Mouse (Mus musculus) hindbrain, embryonic 10.5 days (tissue): ENCODE results near the gene Itpkb. TPM values are rescaled to one million over a fixed set of nuclear protein-coding genes. Genes with fewer than 3 reads are reported as not detected.
"Not testable (repeated sequence)": the region's sequence is repeated elsewhere in the genome, so short reads cannot be mapped to it uniquely, and the experiment has no call there.

ENCODE experiments used
- DNase-seq: peaks from one replicate; pipeline ENCODE4 v3.0.0-alpha.2; 2017; ENCODE audit warnings: low spot score
- H3K27ac ChIP-seq: fragments of 300-500 bp; sonication (generic); 2 replicates; pipeline ENCODE4 v1.5.1; 2016; ENCODE audit warnings: mild to moderate bottlenecking, moderate library complexity
- H3K27me3 ChIP-seq: fragments of 300-500 bp; sonication (generic); 2 replicates; pipeline ENCODE4 v1.6.1; 2016; ENCODE audit warnings: mild to moderate bottlenecking; ENCODE audit not compliant: poor library complexity, insufficient read depth, severe bottlenecking
- H3K36me3 ChIP-seq: fragments of 300-500 bp; sonication (generic); 2 replicates; pipeline ENCODE4 v1.6.1; 2016; ENCODE audit warnings: mild to moderate bottlenecking, moderate library complexity
- H3K4me1 ChIP-seq: fragments of 300-500 bp; sonication (generic); replicated peaks from 2 replicates; pipeline ENCODE4 v1.6.1; 2016; ENCODE audit warnings: mild to moderate bottlenecking
- H3K4me3 ChIP-seq: fragments of 300-500 bp; sonication (generic); 2 replicates; pipeline ENCODE4 v1.5.1; 2016; ENCODE audit warnings: mild to moderate bottlenecking, moderate library complexity
- H3K9me3 ChIP-seq: fragments of 300-500 bp; sonication (generic); 2 replicates; pipeline ENCODE4 v1.6.1; 2016; ENCODE audit warnings: mild to moderate bottlenecking, moderate library complexity
- WGBS: fragments of 180-500 bp; shearing (Covaris S2); methylation state at CpG from one replicate; pipeline ENCODE4 v1.1.7; 2016; 5-methylcytosine and 5-hydroxymethylcytosine counted together
- polyA plus RNA-seq: library from polyadenylated mRNA; unstranded; fragments of >200 nt; fragmentation: Nextera tagmentation; extraction: Ambion mirVana; gene quantifications from 2 replicates; pipeline ENCODE4 v1.2.1, GENCODE M21; 2016

Gene Itpkb
- polyA plus RNA-seq, 1 experiment from 2014 or later = 4.2 TPM

DNA sequence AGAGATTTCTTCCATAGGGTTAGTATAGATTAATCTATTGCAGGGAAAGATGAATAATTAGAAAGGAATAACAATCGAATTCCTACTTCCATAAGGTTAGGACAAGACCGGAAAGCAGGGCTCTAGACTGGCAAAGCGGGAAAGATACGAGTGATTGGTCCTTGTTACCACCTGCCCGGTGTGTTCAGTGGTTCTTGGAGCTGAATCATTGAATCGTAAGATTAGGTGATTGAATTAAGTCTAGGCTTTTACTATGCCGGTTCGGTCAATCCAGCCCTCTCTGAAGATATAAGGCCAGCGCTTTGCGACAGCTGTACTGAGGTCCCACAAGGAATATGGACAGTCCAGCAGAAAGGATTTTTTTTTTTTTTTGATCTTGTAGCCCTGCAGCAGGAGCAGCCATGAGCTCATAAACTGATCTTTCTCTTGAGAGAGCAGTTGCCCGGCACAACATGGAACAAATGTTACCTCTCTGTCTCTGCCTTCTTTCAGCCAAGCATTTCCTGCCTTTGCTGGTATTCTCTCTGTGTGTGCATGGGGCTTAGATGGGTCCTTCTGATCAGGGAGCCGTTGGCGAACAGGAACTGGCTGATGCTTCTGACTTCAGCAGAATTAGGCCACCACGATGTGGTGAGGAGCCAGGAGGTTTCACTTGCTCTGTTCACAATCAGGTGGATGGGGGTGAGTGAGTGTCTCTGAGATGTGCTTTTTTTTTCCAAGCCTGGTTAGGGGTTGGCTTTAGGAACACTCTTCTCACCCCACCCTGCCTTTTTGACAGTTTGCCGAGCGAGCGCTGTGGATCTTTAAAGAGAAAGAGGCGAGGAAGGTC lies 35.9 kb downstream of the Itpkb start:
- no peak for DNase-seq
- Histone ChIP-seq H3K27ac (peak overlapping the region; percentile 84; the same call in 1 of the 2 replicates), H3K36me3 (no peaks in the 10 kb centered on the region), H3K4me1 (peaks cover 59% of the 10 kb centered on the region), H3K4me3 (peak overlapping the region; percentile 54; the same call in 1 of the 2 replicates), H3K9me3 (no peaks in the 10 kb centered on the region), H3K27me3 (peaks cover 6% of the 10 kb centered on the region; the same call in 1 of the 2 replicates)
- WGBS = 81% methylated on average over 18 of the region's 18 CpGs

DNA sequence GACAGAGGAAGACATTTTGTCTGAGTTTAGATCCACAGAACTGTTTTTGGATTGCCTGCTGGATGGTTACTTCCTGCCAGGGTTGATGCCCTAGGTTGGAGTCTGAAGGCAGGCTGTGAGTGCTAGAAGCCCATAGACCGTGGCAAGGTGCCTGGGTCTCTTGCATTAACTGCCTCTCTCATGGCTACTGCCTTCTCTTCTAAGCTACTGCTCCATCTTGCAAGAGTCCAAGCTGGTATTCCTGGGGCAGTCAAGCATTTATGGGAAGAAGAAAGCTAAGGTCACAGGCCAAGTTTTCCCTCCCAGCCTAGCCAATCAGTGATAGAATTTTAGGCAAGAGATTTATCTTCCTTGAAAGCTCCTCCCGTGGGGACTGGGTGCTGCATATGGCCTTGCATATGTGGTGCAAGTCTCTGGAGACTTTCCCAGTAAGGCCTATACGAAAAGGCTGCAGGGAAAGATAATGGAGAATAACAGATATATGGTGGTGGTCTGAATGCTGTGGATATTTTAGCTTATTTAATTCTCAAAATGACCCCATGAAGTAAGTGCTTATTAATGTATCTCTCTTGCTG lies 36.8 kb downstream of the Itpkb start:
- 71% methylated on average over 3 of the region's 3 CpGs for WGBS

DNA sequence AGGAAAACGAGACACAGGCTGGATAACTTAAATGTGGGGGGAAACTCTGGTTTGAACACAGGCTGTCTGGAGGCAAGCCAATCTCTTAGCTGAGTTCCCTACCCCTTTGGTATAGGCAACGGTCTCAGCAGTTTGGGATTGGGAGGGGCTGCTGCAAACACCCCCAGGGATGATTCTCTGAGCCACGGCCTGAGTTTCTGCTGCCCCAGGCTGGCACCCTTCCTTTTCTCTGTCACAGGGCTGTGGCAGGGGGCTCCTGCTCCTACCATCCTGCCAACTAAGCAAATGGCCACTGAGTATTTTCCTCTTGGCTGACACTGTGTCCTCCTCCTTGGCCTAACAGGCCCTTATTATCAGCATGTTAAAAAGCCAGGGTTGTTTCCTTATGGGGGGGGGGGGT lies 37.3 kb downstream of the Itpkb start:
- H3K4me3 ChIP-seq = no peak overlapping the region
- H3K27me3 ChIP-seq = peaks cover 6% of the 10 kb centered on the region; the same call in 1 of the 2 replicates
- H3K9me3 ChIP-seq = no peaks in the 10 kb centered on the region
- H3K27ac ChIP-seq = peak overlapping the region; percentile 54
- H3K36me3 ChIP-seq = no peaks in the 10 kb centered on the region
- 78% methylated on average over 3 of the region's 3 CpGs for WGBS
- no peak for DNase-seq
- H3K4me1 ChIP-seq = peaks cover 59% of the 10 kb centered on the region

More for the DNA sequence above, 36.8 kb downstream of the Itpkb start:
- no peak for DNase-seq
- peaks cover 6% of the 10 kb centered on the region; the same call in 1 of the 2 replicates for H3K27me3 ChIP-seq
- H3K4me3 ChIP-seq = no peak overlapping the region
- H3K27ac ChIP-seq = peak overlapping the region; percentile 56; the same call in 1 of the 2 replicates
- H3K36me3 ChIP-seq = no peaks in the 10 kb centered on the region
- peaks cover 59% of the 10 kb centered on the region for H3K4me1 ChIP-seq
- no peaks in the 10 kb centered on the region for H3K9me3 ChIP-seq

DNA sequence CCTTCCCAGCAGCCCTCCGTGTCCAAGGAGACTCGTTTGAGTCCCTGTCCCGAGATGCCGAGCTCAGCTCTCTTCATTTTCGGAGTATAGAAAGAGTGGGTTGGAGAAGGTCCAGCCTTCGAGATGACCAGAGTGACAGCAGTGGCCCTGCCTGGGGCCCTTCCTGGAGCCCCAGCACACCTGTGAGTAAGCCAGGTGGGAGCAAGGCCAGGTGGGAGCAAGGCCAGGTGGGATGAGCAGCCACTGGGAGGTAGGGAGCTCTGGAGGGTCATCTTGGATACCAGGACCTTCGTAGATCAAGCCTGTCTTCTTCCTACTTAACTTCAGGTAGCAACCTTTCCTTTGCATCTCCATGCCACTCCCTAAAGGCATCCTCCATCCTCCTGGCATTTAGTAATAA lies 37.8 kb downstream of the Itpkb start:
- Histone ChIP-seq H3K9me3 (no peaks in the 10 kb centered on the region), H3K4me3 (no peak overlapping the region), H3K36me3 (no peaks in the 10 kb centered on the region), H3K4me1 (peaks cover 59% of the 10 kb centered on the region), H3K27ac (peak overlapping the region; percentile 54), H3K27me3 (peaks cover 6% of the 10 kb centered on the region; the same call in 1 of the 2 replicates)
- WGBS = 83% methylated on average over 7 of the region's 7 CpGs
- DNase-seq = no peak

DNA sequence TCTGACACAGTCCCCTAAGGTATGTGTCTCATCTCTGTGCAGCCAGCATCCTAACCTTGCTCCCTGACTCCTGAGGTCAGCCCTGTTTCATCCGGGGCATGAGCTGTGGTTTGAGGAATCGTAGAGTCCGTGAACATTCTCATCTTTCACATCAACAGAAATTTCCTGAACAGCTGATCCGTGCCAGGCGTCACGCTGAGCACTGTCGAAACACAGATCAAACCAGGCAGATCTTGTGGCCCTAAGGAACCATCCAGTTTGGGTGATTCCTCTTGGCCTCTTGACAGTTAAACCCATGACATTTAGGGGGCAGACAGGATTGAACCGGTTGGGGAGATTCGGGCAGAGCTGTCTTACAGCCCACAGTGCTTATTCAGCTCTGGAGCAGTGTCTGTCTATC lies 38.4 kb downstream of the Itpkb start:
- H3K9me3 ChIP-seq = no peaks in the 10 kb centered on the region
- H3K4me3 ChIP-seq = no peak overlapping the region
- H3K27ac ChIP-seq = no peak overlapping the region
- no peaks in the 10 kb centered on the region for H3K36me3 ChIP-seq
- peaks cover 6% of the 10 kb centered on the region; the same call in 1 of the 2 replicates for H3K27me3 ChIP-seq
- WGBS = 75% methylated on average over 9 of the region's 9 CpGs
- H3K4me1 ChIP-seq = peaks cover 59% of the 10 kb centered on the region
- DNase-seq = no peak

- 79% methylated on average over 10 of the region's 10 CpGs for WGBS
- H3K27me3 ChIP-seq = peaks cover 6% of the 10 kb centered on the region; the same call in 1 of the 2 replicates
These were observed 40.8 kb downstream of the Itpkb start for GRCm38 (mm10) chr1:180370858-180371652.

DNA sequence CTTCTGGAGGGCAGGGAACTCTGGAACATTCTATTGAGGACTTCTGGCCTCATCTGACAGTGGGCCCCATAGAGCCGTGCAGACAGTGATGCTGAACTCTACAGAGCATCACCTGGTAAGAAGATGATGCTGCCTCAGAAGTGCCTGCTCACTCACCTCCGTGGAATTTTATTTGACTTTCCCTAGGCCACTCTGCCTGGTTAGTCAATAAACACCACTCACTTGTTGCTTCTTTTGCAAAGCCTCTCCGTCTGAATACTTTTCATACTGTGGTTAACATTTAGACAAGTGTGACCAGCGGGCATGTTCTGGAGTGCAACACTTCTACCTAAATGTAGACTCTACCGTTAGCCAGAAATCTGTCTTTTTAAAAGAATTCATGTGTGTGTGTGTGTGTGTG lies 42.0 kb downstream of the Itpkb start:
- not testable (repeated sequence) for H3K36me3 ChIP-seq, H3K9me3 ChIP-seq, H3K27me3 ChIP-seq, DNase-seq, H3K27ac ChIP-seq, H3K4me3 ChIP-seq
- H3K4me1 ChIP-seq = peaks cover 27% of the 10 kb centered on the region
- WGBS = 92% methylated on average over 5 of the region's 5 CpGs

More at GRCm38 (mm10) chr1:180370858-180371652, 40.8 kb downstream of the Itpkb start:
- no peaks in the 10 kb centered on the region for H3K9me3 ChIP-seq
- DNase-seq = no peak
- H3K4me3 ChIP-seq = no peak overlapping the region
- no peaks in the 10 kb centered on the region for H3K36me3 ChIP-seq
- H3K27ac ChIP-seq = no peak overlapping the region
- peaks cover 39% of the 10 kb centered on the region for H3K4me1 ChIP-seq

DNA sequence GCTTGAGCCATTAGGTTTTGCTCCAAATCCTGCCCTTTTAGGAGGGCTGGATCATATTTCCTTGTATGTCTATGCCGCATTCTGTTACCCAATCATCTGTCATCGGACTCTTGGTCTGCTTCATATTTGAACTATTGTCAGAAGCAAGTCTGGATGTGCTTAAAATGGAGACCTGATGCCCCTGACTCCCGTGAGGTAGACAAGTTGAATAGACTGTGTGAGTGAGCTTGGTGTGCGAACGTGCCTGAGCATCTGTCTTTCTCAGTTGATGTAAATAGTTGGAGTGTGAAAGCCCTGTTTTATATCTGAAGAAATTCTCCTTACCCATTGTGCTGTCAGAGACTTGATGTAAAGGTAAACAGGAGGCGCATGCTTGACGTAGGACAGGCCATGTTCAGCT lies 46.3 kb downstream of the Itpkb start:
- Histone ChIP-seq H3K36me3 (no peaks in the 10 kb centered on the region), H3K27ac (no peak overlapping the region), H3K27me3 (no peaks in the 10 kb centered on the region), H3K9me3 (no peaks in the 10 kb centered on the region), H3K4me3 (no peak overlapping the region), H3K4me1 (0 out of 2 replicates have a peak, but pooled peaks cover 3% of the 10 kb centered on the region)
- no peak for DNase-seq
- WGBS = 79% methylated on average over 7 of the region's 7 CpGs

GRCm38 (mm10) chr1:180379559-180379958 lies 49.3 kb downstream of the Itpkb start:
- no peak overlapping the region for H3K27ac ChIP-seq
- no peak overlapping the region for H3K4me3 ChIP-seq
- H3K4me1 ChIP-seq = peaks cover 14% of the 10 kb centered on the region
- 79% methylated on average over 3 of the region's 3 CpGs for WGBS
- H3K36me3 ChIP-seq = no peaks in the 10 kb centered on the region
- no peaks in the 10 kb centered on the region for H3K9me3 ChIP-seq
- no peak for DNase-seq
- no peaks in the 10 kb centered on the region for H3K27me3 ChIP-seq

DNA sequence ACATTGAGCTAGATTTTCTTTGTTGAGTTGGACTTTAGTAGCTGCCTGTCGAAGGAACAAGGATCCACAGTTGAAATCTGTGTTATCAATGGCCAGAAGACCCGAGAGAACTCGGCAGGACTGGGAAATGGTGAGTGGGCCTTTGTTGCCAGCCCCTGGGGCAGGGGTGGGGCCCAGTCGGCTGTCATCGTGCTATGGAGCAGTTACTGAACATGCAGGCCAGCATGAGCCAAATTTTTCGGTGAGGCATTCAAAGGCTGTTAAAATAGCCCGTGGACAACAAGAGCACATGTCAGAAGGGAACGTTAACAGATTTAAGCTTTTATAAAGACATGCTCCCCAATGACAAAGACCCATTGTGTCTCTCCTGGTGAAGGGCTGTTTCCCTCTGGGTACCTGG lies 52.1 kb downstream of the Itpkb start:
- 55% methylated on average over 8 of the region's 8 CpGs for WGBS
- Histone ChIP-seq H3K27ac (0 out of 2 replicates have a peak overlapping the region, but pooled peaks have one; percentile 45), H3K9me3 (no peaks in the 10 kb centered on the region)

DNA sequence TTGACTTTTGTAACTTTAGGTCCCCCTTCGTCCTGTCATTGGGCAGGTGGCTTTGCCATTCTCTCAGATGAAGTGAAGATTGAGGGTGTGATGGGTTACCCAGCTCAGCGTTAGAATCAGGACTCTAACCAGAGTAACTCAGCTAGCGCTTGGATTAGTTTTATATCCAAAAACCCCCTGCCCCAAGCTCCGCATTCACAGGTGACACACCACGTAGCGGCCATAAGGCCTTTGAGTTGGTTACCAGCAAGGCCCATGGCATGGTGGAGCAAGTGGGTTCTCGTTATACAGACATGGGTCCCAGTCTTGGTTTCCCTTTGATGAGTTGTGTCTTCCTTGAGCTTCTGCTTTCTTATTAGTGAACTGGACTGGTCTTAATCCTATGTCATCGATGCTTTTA lies 53.6 kb downstream of the Itpkb start:
- Histone ChIP-seq H3K4me3 (no peak overlapping the region), H3K36me3 (no peaks in the 10 kb centered on the region), H3K27me3 (no peaks in the 10 kb centered on the region), H3K27ac (no peak overlapping the region), H3K9me3 (no peaks in the 10 kb centered on the region), H3K4me1 (peaks cover 37% of the 10 kb centered on the region)
- 92% methylated on average over 8 of the region's 8 CpGs for WGBS
- DNase-seq = no peak

More for the DNA sequence above, 52.1 kb downstream of the Itpkb start:
- no peak for DNase-seq
- Histone ChIP-seq H3K27me3 (no peaks in the 10 kb centered on the region), H3K4me3 (no peak overlapping the region), H3K4me1 (peaks cover 23% of the 10 kb centered on the region), H3K36me3 (no peaks in the 10 kb centered on the region)

GRCm38 (mm10) chr1:180384486-180384885 lies 54.2 kb downstream of the Itpkb start:
- 61% methylated on average over 10 of the region's 10 CpGs for WGBS
- Histone ChIP-seq H3K27ac (no peak overlapping the region), H3K4me1 (peaks cover 37% of the 10 kb centered on the region), H3K4me3 (no peak overlapping the region), H3K27me3 (no peaks in the 10 kb centered on the region), H3K9me3 (no peaks in the 10 kb centered on the region), H3K36me3 (no peaks in the 10 kb centered on the region)
- DNase-seq = no peak
